Mouse (Mus musculus): ENCODE results near the gene Hps6. TPM values are rescaled to one million over a fixed set of nuclear protein-coding genes. Genes with fewer than 3 reads are reported as not detected.
A peak's percentile ranks its signal among the peaks of the same experiment; 100 is the strongest.

Hps6 gene
- polyA plus RNA-seq, 1 experiment from 2014 or later: 9.6 TPM

GRCm38 (mm10) chr19:46004814-46005466, 1.6 kb downstream of the Hps6 start:
- TF ChIP-seq EP300 (IDR thresholded peaks at IDR 0.05) (no peak), CTCF (IDR thresholded peaks at IDR 0.05) (no peak)
- no peaks in the 10 kb centered on the region for H3K9me3 ChIP-seq (ENCODE audit: low read length)
- H3K36me3 ChIP-seq (ENCODE audit: insufficient read depth, low read length): no peaks in the 10 kb centered on the region
- H3K4me3 ChIP-seq (ENCODE audit: low read depth, low read length): no peak overlapping the region
- no peak overlapping the region for H3K4me2 ChIP-seq (replicated peaks; ENCODE audit: low read depth, low read length)
- no peak for ATAC-seq
- H3K27me3 ChIP-seq (replicated peaks; ENCODE audit: insufficient read depth, low read length): no peaks in the 10 kb centered on the region
- WGBS: 85% methylated on average over 17 of the region's 17 CpGs
- DNase-seq (ENCODE audit: low spot score): no peak
- no peak overlapping the region for H3K27ac ChIP-seq (ENCODE audit: low read length)
- H3K4me1 ChIP-seq (ENCODE audit: insufficient read depth, low read depth, low read length): peaks cover 7% of the 10 kb centered on the region; the same call in 1 of the 2 replicates
- H3K9ac ChIP-seq (replicated peaks; ENCODE audit: low read depth): no peak overlapping the region

- no peaks in the 10 kb centered on the region for H3K36me3 ChIP-seq (ENCODE audit: insufficient read depth, low read length)
- 87% methylated on average over 7 of the region's 7 CpGs for WGBS
- peaks cover 7% of the 10 kb centered on the region; the same call in 1 of the 2 replicates for H3K4me1 ChIP-seq (ENCODE audit: insufficient read depth, low read depth, low read length)
- H3K9me3 ChIP-seq (ENCODE audit: low read length): no peaks in the 10 kb centered on the region
- TF ChIP-seq EP300 (IDR thresholded peaks at IDR 0.05) (no peak), CTCF (IDR thresholded peaks at IDR 0.05) (no peak)
- ATAC-seq (no peak), DNase-seq (ENCODE audit: low spot score) (no peak)
- H3K4me3 ChIP-seq (ENCODE audit: low read depth, low read length): no peak overlapping the region
- H3K27me3 ChIP-seq (replicated peaks; ENCODE audit: insufficient read depth, low read length): no peaks in the 10 kb centered on the region
- no peak overlapping the region for H3K27ac ChIP-seq (ENCODE audit: low read length)
- H3K4me2 ChIP-seq (replicated peaks; ENCODE audit: low read depth, low read length): no peak overlapping the region
- no peak overlapping the region for H3K9ac ChIP-seq (replicated peaks; ENCODE audit: low read depth)
Observed at GRCm38 (mm10) chr19:46005680-46006079, 2.4 kb downstream of the Hps6 start.

- DNase-seq (ENCODE audit: low spot score) (peak; percentile 95), ATAC-seq (peak; percentile 98)
- Histone ChIP-seq H3K4me2 (replicated peaks; ENCODE audit: low read depth, low read length) (no peak overlapping the region), H3K4me1 (ENCODE audit: insufficient read depth, low read depth, low read length) (no peaks in the 10 kb centered on the region), H3K9ac (replicated peaks; ENCODE audit: low read depth) (no peak overlapping the region), H3K27me3 (replicated peaks; ENCODE audit: insufficient read depth, low read length) (no peaks in the 10 kb centered on the region), H3K36me3 (ENCODE audit: insufficient read depth, low read length) (no peaks in the 10 kb centered on the region), H3K9me3 (ENCODE audit: low read length) (no peaks in the 10 kb centered on the region), H3K4me3 (ENCODE audit: low read depth, low read length) (no peak overlapping the region), H3K27ac (ENCODE audit: low read length) (no peak overlapping the region)
- TF ChIP-seq EP300 (IDR thresholded peaks at IDR 0.05) (peak; percentile 54; the same call in 1 of the 2 replicates), CTCF (IDR thresholded peaks at IDR 0.05) (peak; percentile 99)
- WGBS: 26% methylated on average over 12 of the region's 12 CpGs
Observed at GRCm38 (mm10) chr19:46014572-46015178, 11.4 kb downstream of the Hps6 start.

GRCm38 (mm10) chr19:46016023-46016422, 12.7 kb downstream of the Hps6 start:
- Histone ChIP-seq H3K27ac (ENCODE audit: low read length) (no peak overlapping the region), H3K36me3 (ENCODE audit: insufficient read depth, low read length) (no peaks in the 10 kb centered on the region), H3K4me3 (ENCODE audit: low read depth, low read length) (no peak overlapping the region), H3K9me3 (ENCODE audit: low read length) (no peaks in the 10 kb centered on the region), H3K4me2 (replicated peaks; ENCODE audit: low read depth, low read length) (no peak overlapping the region), H3K4me1 (ENCODE audit: insufficient read depth, low read depth, low read length) (no peaks in the 10 kb centered on the region), H3K9ac (replicated peaks; ENCODE audit: low read depth) (no peak overlapping the region), H3K27me3 (replicated peaks; ENCODE audit: insufficient read depth, low read length) (no peaks in the 10 kb centered on the region)
- WGBS: 73% methylated on average over 2 of the region's 2 CpGs
- no peak for TF ChIP-seq EP300 (IDR thresholded peaks at IDR 0.05)
- no peak for TF ChIP-seq CTCF (IDR thresholded peaks at IDR 0.05)
- DNase-seq (ENCODE audit: low spot score) (no peak), ATAC-seq (no peak)

- TF ChIP-seq CTCF (IDR thresholded peaks at IDR 0.05) (no peak), EP300 (IDR thresholded peaks at IDR 0.05) (peak; percentile 25)
- Histone ChIP-seq H3K4me3 (ENCODE audit: low read depth, low read length) (no peak overlapping the region), H3K27ac (ENCODE audit: low read length) (peak overlapping the region; percentile 22; the same call in 1 of the 2 replicates), H3K36me3 (ENCODE audit: insufficient read depth, low read length) (no peaks in the 10 kb centered on the region), H3K9me3 (ENCODE audit: low read length) (no peaks in the 10 kb centered on the region), H3K27me3 (replicated peaks; ENCODE audit: insufficient read depth, low read length) (no peaks in the 10 kb centered on the region), H3K9ac (replicated peaks; ENCODE audit: low read depth) (no peak overlapping the region), H3K4me1 (ENCODE audit: insufficient read depth, low read depth, low read length) (no peaks in the 10 kb centered on the region), H3K4me2 (replicated peaks; ENCODE audit: low read depth, low read length) (no peak overlapping the region)
- DNase-seq (ENCODE audit: low spot score) (peak; percentile 82), ATAC-seq (peak; percentile 92)
- WGBS: 50% methylated on average over 6 of the region's 6 CpGs
Observed at GRCm38 (mm10) chr19:46024959-46025358, 21.7 kb downstream of the Hps6 start.

- Histone ChIP-seq H3K27me3 (replicated peaks; ENCODE audit: insufficient read depth, low read length) (no peaks in the 10 kb centered on the region), H3K4me1 (ENCODE audit: insufficient read depth, low read depth, low read length) (no peaks in the 10 kb centered on the region), H3K9ac (replicated peaks; ENCODE audit: low read depth) (no peak overlapping the region), H3K4me2 (replicated peaks; ENCODE audit: low read depth, low read length) (no peak overlapping the region), H3K27ac (ENCODE audit: low read length) (peak overlapping the region; percentile 20; the same call in 1 of the 2 replicates), H3K4me3 (ENCODE audit: low read depth, low read length) (no peak overlapping the region), H3K36me3 (ENCODE audit: insufficient read depth, low read length) (no peaks in the 10 kb centered on the region), H3K9me3 (ENCODE audit: low read length) (no peaks in the 10 kb centered on the region)
- DNase-seq (ENCODE audit: low spot score) (no peak), ATAC-seq (peak; percentile 21; the same call in 1 of the 2 replicates)
- TF ChIP-seq EP300 (IDR thresholded peaks at IDR 0.05): no peak
- no peak for TF ChIP-seq CTCF (IDR thresholded peaks at IDR 0.05)
- WGBS: 35% methylated on average over 8 of the region's 8 CpGs
Observed at GRCm38 (mm10) chr19:46026567-46026966, 23.3 kb downstream of the Hps6 start.

All from lung, postnatal 0 days (tissue).